Mouse (Mus musculus) forebrain, embryonic 13.5 days (tissue): Measurements from ENCODE around the gene Ak2. TPM values are rescaled to one million over a fixed set of nuclear protein-coding genes. Genes with fewer than 3 reads are reported as not detected.

Experiments
- ATAC-seq: fragments of 200-750 bp; cut with Nextera tagmentation; 2 replicates; pipeline ENCODE4 v1.8.0; 2017
- H3K27ac ChIP-seq: fragments of 300-500 bp; sonication (generic); 2 replicates; pipeline ENCODE4 v1.5.1; 2015; ENCODE audit warnings: inconsistent platforms, mild to moderate bottlenecking, moderate library complexity
- H3K27me3 ChIP-seq: fragments of 300-500 bp; sonication (generic); 2 replicates; pipeline ENCODE4 v1.6.1; 2015; ENCODE audit warnings: mild to moderate bottlenecking, inconsistent platforms
- H3K36me3 ChIP-seq: fragments of 300-500 bp; sonication (generic); 2 replicates; pipeline ENCODE4 v1.6.1; 2015; ENCODE audit warnings: mild to moderate bottlenecking, inconsistent platforms; ENCODE audit not compliant: poor library complexity, severe bottlenecking
- H3K4me1 ChIP-seq: fragments of 300-500 bp; sonication (generic); 2 replicates; pipeline ENCODE4 v1.6.1; 2015; ENCODE audit warnings: inconsistent platforms
- H3K4me2 ChIP-seq: fragments of 300-500 bp; sonication (generic); 2 replicates; pipeline ENCODE4 v1.6.1; 2015; ENCODE audit warnings: inconsistent platforms, mild to moderate bottlenecking, moderate library complexity
- H3K4me3 ChIP-seq: fragments of 300-500 bp; sonication (generic); 2 replicates; pipeline ENCODE4 v1.5.1; 2015; ENCODE audit warnings: mild to moderate bottlenecking, inconsistent platforms
- H3K9ac ChIP-seq: fragments of 300-500 bp; sonication (generic); 2 replicates; pipeline ENCODE4 v1.6.1; 2015; ENCODE audit warnings: mild to moderate bottlenecking, inconsistent platforms
- H3K9me3 ChIP-seq: fragments of 300-500 bp; sonication (generic); replicated peaks from 2 replicates; pipeline ENCODE4 v1.6.1; 2016; ENCODE audit warnings: inconsistent platforms
- WGBS: fragments of 180-500 bp; shearing (Covaris S2); methylation state at CpG from one replicate; pipeline ENCODE4 v1.1.7; 2015; 5-methylcytosine and 5-hydroxymethylcytosine counted together
- polyA plus RNA-seq: library from polyadenylated mRNA; unstranded; fragments of >200 nt; fragmentation: Nextera tagmentation; extraction: Ambion mirVana; gene quantifications from 2 replicates; pipeline ENCODE4 v1.2.1, GENCODE M21; 2015

Gene Ak2
- polyA plus RNA-seq, 1 experiment from 2014 or later, result 155 TPM

DNA sequence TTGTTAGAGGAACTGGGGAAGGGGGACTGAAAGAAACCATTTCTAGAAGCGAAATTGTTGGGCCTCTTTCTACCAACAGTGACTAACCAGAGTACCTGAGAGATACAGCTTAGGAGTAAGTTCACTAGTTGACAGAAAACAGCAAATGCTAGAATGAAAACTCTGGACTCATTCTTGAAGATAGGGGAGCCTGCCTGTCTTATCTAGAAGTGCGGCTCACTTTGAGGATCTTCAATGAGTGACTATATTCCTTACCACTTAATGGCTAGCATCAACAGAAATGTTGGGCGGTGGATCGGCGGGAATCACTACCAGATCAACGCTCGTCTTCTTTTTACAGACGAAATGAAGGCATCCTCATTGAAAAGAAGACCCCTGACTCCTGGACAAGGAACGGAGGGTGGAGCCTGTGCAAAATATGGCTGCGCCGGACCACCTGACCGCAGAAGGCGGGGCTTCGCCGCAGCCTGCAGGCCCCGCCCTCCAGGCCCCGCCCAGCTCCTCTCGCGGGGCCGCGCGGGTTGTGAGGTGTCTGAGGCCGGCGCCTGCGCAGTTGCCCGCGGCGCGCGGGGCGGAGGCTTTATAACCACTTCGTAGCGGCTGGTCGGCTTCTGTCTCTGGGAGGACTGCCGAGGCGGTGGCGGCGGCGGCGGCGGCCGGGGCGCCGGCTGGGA is 65.9 kb downstream of the Ak2 start:
- WGBS, result 4% methylated on average over 43 of the region's 44 CpGs
- H3K9ac ChIP-seq, result peak overlapping the region; percentile 95
- H3K4me1 ChIP-seq, result peaks cover 18% of the 10 kb centered on the region
- peak overlapping the region; percentile 92 for H3K4me3 ChIP-seq
- peak overlapping the region; percentile 94 for H3K27ac ChIP-seq
- 0 out of 2 replicates have a peak, but pooled peaks cover 4% of the 10 kb centered on the region for H3K27me3 ChIP-seq
- H3K9me3 ChIP-seq, result no peaks in the 10 kb centered on the region
- no peaks in the 10 kb centered on the region for H3K36me3 ChIP-seq
- ATAC-seq, result peak; percentile 97
- peak overlapping the region; percentile 98 for H3K4me2 ChIP-seq

DNA sequence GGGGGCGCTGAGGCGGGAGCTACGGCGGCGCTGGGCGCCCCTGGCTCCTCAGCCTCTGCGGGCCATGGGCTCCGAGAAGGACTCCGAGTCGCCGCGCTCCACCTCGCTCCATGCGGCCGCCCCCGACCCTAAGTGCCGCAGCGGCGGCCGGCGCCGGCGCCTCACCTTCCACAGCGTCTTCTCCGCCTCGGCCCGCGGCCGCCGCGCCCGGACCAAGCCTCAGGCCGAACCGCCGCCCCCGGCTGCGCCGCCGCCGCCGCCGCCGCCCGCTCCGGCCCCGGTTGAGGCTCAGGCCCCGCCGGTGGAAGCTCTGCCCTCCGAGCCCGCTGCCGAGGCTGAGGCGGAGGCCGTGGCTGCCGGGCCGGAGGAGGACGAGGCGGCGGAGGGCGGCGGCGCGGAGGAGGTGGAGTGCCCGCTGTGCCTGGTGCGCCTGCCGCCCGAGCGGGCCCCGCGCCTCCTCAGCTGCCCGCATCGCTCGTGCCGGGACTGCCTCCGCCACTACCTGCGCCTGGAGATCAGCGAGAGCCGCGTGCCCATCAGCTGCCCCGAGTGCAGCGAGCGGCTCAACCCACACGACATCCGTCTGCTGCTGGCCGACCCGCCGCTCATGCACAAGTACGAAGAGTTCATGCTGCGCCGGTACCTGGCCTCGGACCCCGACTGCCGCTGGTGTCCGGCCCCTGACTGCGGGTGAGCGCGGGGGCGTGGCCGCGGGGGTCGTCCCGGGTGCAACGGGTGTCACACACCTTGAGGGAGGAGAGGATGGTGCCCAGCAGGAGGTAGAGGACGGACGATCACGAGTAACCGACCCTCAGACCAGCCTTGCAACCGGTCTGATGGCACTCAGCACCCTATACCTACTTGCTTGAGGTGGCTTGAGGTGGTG is 66.7 kb downstream of the Ak2 start, which contains the start of gene Rnf19b:
Rnf19b (plus strand) TSS at position 65 of the 886 bp plus-strand sequence.
- ATAC-seq, result peak; percentile 72
- Histone ChIP-seq H3K36me3 (no peaks in the 10 kb centered on the region), H3K9me3 (no peaks in the 10 kb centered on the region), H3K4me1 (peaks cover 18% of the 10 kb centered on the region), H3K27me3 (no peaks in the 10 kb centered on the region), H3K4me2 (peak within 1 kb of the TSS; percentile 98), H3K27ac (peak within 1 kb of the TSS; percentile 94), H3K9ac (peak within 1 kb of the TSS; percentile 95), H3K4me3 (peak within 1 kb of the TSS; percentile 92)
- under 1% methylated on average over 69 of the region's 107 CpGs for WGBS

GRCm38 (mm10) chr4:129059125-129059551 is 67.4 kb downstream of the Ak2 start:
- ATAC-seq, result no peak
- 2% methylated on average over 13 of the region's 13 CpGs for WGBS
- Histone ChIP-seq H3K36me3 (no peaks in the 10 kb centered on the region), H3K27ac (no peak overlapping the region), H3K9me3 (no peaks in the 10 kb centered on the region), H3K9ac (peak overlapping the region; percentile 95), H3K27me3 (no peaks in the 10 kb centered on the region), H3K4me2 (peak overlapping the region; percentile 98), H3K4me3 (peak overlapping the region; percentile 92), H3K4me1 (peaks cover 18% of the 10 kb centered on the region)

DNA sequence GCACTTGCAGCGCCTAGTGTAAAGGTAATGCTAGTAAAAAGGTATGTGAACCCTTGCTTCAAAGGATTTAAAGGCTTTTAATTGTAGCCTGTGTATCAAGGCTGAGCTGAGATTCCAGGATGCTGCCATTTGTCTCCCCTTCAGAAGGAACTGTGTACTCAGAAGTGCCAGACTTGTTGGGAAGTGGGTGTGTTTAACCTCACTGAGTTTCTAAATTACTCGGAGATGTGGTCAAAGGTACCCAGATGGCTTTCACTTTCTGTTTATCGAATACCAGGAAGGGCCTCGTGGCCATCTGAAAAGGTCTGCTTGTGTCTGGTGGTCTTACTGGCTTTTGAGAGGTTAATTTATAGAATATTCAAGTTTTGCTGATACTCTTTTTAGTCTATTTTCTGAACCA is 68.2 kb downstream of the Ak2 start:
- Histone ChIP-seq H3K4me1 (peaks cover 18% of the 10 kb centered on the region), H3K9ac (peak overlapping the region; percentile 95), H3K36me3 (no peaks in the 10 kb centered on the region), H3K27ac (no peak overlapping the region), H3K9me3 (no peaks in the 10 kb centered on the region), H3K27me3 (no peaks in the 10 kb centered on the region), H3K4me2 (peak overlapping the region; percentile 98), H3K4me3 (peak overlapping the region; percentile 92)
- WGBS, result 59% methylated on average over 4 of the region's 4 CpGs
- ATAC-seq, result no peak

Other genes with a start within 250 kb of the Ak2 start
- 0.67 and 0.88 TPM in 2 replicates for gene A3galt2, start 236.6 kb upstream of the Ak2 start, polyA plus RNA-seq
- gene Zfp362, start 185.9 kb upstream of the Ak2 start, polyA plus RNA-seq, result 42.3 and 46.9 TPM in 2 replicates
- gene Trim62, start 108.4 kb upstream of the Ak2 start, polyA plus RNA-seq, result 6.7 and 7.6 TPM in 2 replicates
- gene Azin2, start 29.5 kb upstream of the Ak2 start, polyA plus RNA-seq, result 11.3 and 13.5 TPM in 2 replicates
- 12.9 and 15.2 TPM in 2 replicates for gene Rnf19b, start 66.3 kb downstream of the Ak2 start, polyA plus RNA-seq
- not detected in 2 replicates for gene Tmem54, start 113.6 kb downstream of the Ak2 start, polyA plus RNA-seq
- 19.6 and 20.4 TPM in 2 replicates for gene Hpca, start 130.1 kb downstream of the Ak2 start, polyA plus RNA-seq
- 0.93 and 1.1 TPM in 2 replicates for gene Fndc5, start 145.0 kb downstream of the Ak2 start, polyA plus RNA-seq
- 15.6 and 19.1 TPM in 2 replicates for gene S100pbp, start 197.8 kb downstream of the Ak2 start, polyA plus RNA-seq
- gene Yars, start 197.8 kb downstream of the Ak2 start, polyA plus RNA-seq, result 100 and 106 TPM in 2 replicates